Mouse (Mus musculus) G1E (cell line): ENCODE results near the gene Cd47. TPM values are rescaled to one million over a fixed set of nuclear protein-coding genes. Genes with fewer than 3 reads are reported as not detected.
"Not testable (repeated sequence)": the region's sequence is repeated elsewhere in the genome, so short reads cannot be mapped to it uniquely, and the experiment has no call there.

Experiments used
- ATAC-seq: 2 replicates; pipeline ENCODE4 v1.8.0; 2016; ENCODE audit warnings: mild to moderate bottlenecking; ENCODE audit not compliant: insufficient number of reproducible peaks, poor library complexity, low FRiP score, severe bottlenecking; ENCODE audit errors: extremely low read depth
- DNase-seq: peaks from one replicate; pipeline ENCODE4 v3.0.0; 2012; ENCODE audit warnings: low spot score
- H3K27me3 ChIP-seq: 2 replicates; pipeline ENCODE4 v1.6.1; 2012; ENCODE audit warnings: mild to moderate bottlenecking, low read length, inconsistent platforms; ENCODE audit not compliant: insufficient read depth
- H3K36me3 ChIP-seq: replicated peaks from 2 replicates; pipeline ENCODE3; 2012; ENCODE audit warnings: mild to moderate bottlenecking, inconsistent platforms
- H3K4me1 ChIP-seq: 2 replicates; pipeline ENCODE4 v1.6.1; 2012; ENCODE audit warnings: low read depth, low read length, inconsistent platforms, mixed read lengths; ENCODE audit not compliant: insufficient read depth
- H3K4me3 ChIP-seq: 2 replicates; pipeline ENCODE4 v1.5.1; 2012; ENCODE audit warnings: low read depth, mild to moderate bottlenecking, inconsistent platforms, low read length, moderate library complexity, mixed read lengths
- H3K9me3 ChIP-seq: replicated peaks from 2 replicates; pipeline ENCODE4 v1.6.1; 2012; ENCODE audit warnings: inconsistent platforms
- CTCF ChIP-seq: IDR thresholded peaks from 2 replicates; pipeline ENCODE4 v1.5.1; 2012; ENCODE audit warnings: low read depth, low read length, inconsistent platforms, mixed read lengths
- GATA1 ChIP-seq: IDR thresholded peaks from 2 replicates; pipeline ENCODE4 v1.6.1; 2012; ENCODE audit warnings: borderline replicate concordance, low read length, inconsistent platforms, mixed read lengths
- GATA2 ChIP-seq: IDR thresholded peaks from 2 replicates; pipeline ENCODE4 v1.6.1; 2012; ENCODE audit warnings: low read depth, low read length, inconsistent platforms, borderline replicate concordance
- POLR2AphosphoS5 ChIP-seq: IDR thresholded peaks from 2 replicates; pipeline ENCODE4 v1.6.1; 2012; ENCODE audit warnings: low read depth, low read length, inconsistent platforms; ENCODE audit not compliant: insufficient replicate concordance
- TAL1 ChIP-seq: conservative IDR thresholded peaks from 2 replicates; pipeline ENCODE4 v1.6.1; 2012; ENCODE audit warnings: low read depth, low read length, inconsistent platforms, mixed read lengths
- polyA plus RNA-seq: library from polyadenylated mRNA; stranded (reverse); fragments of >175 nt; gene quantifications from 2 replicates; pipeline ENCODE4 v1.2.3, GENCODE M21; 2012
- total RNA-seq, 2 experiments: library from RNA; stranded (forward) in 1 of 2; stranded (reverse) in 1 of 2; fragments of 200-1000 nt in 1 of 2; fragments of >200 nt in 1 of 2; fragmentation: Nextera tagmentation in 1 of 2; gene quantifications; 2 replicates each; pipeline ENCODE4 v1.2.3; 2014 to 2017

Cd47 gene
- total and polyA plus RNA-seq, 3 experiments: 88.8 to 451 (median 155) TPM

- Histone ChIP-seq H3K4me1 (peaks cover 37% of the 10 kb centered on the region), H3K4me3 (peak overlapping the region; percentile 47; the same call in 1 of the 2 replicates), H3K27me3 (no peaks in the 10 kb centered on the region), H3K9me3 (no peaks in the 10 kb centered on the region), H3K36me3 (no peaks in the 10 kb centered on the region)
- peak; percentile 17 for DNase-seq
- TF ChIP-seq GATA1 (no peak), CTCF (no peak), GATA2 (no peak), TAL1 (no peak)
- peak; percentile 82 for ATAC-seq
Observed at GRCm38 (mm10) chr16:49818627-49819026, 18.3 kb downstream of the Cd47 start.

GRCm38 (mm10) chr16:49819494-49819893 lies 19.2 kb downstream of the Cd47 start:
- no peak overlapping the region for H3K4me3 ChIP-seq
- ATAC-seq (no peak), DNase-seq (no peak)
- TF ChIP-seq POLR2AphosphoS5: no peak
- no peak for TF ChIP-seq CTCF
- no peak for TF ChIP-seq TAL1
- no peak for TF ChIP-seq GATA1
- no peak for TF ChIP-seq GATA2
- no peaks in the 10 kb centered on the region for H3K9me3 ChIP-seq
- no peaks in the 10 kb centered on the region for H3K36me3 ChIP-seq
- no peaks in the 10 kb centered on the region for H3K27me3 ChIP-seq
- peaks cover 33% of the 10 kb centered on the region for H3K4me1 ChIP-seq

DNA sequence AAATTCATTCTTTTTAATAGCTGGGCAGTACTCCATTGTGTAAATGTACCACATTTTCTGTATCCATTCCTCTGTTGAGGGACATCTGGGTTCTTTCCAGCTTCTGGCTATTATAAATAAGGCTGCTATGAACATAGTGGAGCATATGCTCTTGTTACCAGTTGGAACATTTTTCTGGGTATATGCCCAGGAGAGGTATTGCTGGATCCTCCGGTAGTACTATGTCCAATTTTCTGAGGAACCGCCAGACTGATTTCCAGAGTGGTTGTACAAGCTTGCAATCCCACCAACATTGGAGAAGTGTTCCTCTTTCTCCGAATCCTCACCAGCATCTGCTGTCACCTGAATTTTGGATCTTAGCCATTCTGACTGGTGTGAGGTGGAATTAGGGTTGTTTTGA lies 30.6 kb downstream of the Cd47 start:
- ATAC-seq, DNase-seq, H3K36me3 ChIP-seq, H3K27me3 ChIP-seq, H3K4me3 ChIP-seq, H3K9me3 ChIP-seq: not testable (repeated sequence)
- H3K4me1 ChIP-seq: peaks cover 31% of the 10 kb centered on the region

GRCm38 (mm10) chr16:49832339-49832738 lies 32.0 kb downstream of the Cd47 start:
- H3K9me3 ChIP-seq: no peaks in the 10 kb centered on the region
- ATAC-seq (no peak), DNase-seq (no peak)

DNA sequence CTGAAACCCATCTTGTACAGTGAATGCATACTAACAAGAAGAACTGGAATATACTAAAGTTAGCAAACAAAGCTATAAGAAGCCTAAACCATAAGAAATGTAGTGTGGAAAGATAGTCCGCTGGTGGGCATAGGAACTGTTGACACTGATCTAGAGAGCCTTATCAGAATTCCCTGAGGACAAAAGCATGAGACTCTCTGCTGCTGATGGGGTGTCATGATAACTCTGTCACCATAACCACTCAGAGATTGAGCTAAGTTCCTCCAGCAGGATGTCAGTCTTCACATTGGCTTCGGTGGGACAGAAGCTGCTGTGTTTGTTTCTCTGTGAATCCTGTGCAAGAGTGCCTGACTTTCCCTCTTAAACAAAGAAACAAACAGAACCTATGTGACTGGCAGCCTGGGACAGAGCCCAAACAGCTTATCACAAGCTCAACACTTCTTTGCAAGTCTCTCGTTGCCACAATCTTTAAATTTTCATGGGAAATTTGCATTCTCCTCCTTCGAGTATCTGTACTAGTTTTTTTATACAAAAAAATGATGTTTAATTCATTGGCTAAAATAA lies 33.9 kb downstream of the Cd47 start:
- H3K36me3 ChIP-seq: no peaks in the 10 kb centered on the region
- H3K4me1 ChIP-seq: peaks cover 57% of the 10 kb centered on the region
- DNase-seq (no peak), ATAC-seq (peak; percentile 28; the same call in 1 of the 2 replicates)
- H3K9me3 ChIP-seq: no peaks in the 10 kb centered on the region
- H3K4me3 ChIP-seq: no peak overlapping the region; the same call in 1 of the 2 replicates
- H3K27me3 ChIP-seq: no peaks in the 10 kb centered on the region
- TF ChIP-seq GATA1: no peak

More at GRCm38 (mm10) chr16:49832339-49832738, 32.0 kb downstream of the Cd47 start:
- peaks cover 42% of the 10 kb centered on the region for H3K4me1 ChIP-seq
- no peak for TF ChIP-seq TAL1
- no peak for TF ChIP-seq GATA2
- TF ChIP-seq POLR2AphosphoS5: no peak
- TF ChIP-seq CTCF: no peak
- TF ChIP-seq GATA1: no peak
- no peaks in the 10 kb centered on the region for H3K27me3 ChIP-seq
- H3K4me3 ChIP-seq: no peak overlapping the region
- H3K36me3 ChIP-seq: no peaks in the 10 kb centered on the region

DNA sequence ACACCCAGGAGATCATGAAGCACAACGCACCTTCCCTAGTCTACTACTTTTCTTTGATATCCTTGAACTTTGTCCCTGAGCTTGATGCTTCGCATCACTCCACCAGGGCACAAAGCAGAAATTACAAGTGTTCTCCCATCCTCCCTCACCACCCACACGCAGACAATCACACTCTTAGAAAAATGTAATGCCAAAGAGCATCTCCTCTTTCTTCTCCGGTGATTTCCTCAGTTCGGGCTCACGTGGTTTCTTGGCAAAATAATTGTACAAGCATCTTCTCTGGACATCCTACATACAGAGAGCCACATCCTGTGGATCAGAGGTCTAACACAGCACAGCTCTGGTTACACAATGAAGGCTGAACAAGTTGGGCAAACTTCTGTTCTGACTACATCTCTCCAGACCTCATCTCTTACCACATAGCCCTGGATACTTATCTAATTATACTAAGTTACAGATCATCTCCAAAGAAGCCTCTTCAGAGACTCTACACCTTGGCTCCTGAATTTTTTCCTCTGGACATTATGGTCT lies 36.4 kb downstream of the Cd47 start:
- ATAC-seq (no peak), DNase-seq (no peak)
- H3K4me1 ChIP-seq: peaks cover 77% of the 10 kb centered on the region
- TF ChIP-seq GATA1: no peak
- no peak for TF ChIP-seq POLR2AphosphoS5
- TF ChIP-seq CTCF: no peak
- TF ChIP-seq TAL1: no peak
- TF ChIP-seq GATA2: no peak
- no peak overlapping the region for H3K4me3 ChIP-seq
- no peaks in the 10 kb centered on the region for H3K9me3 ChIP-seq
- no peaks in the 10 kb centered on the region for H3K36me3 ChIP-seq
- H3K27me3 ChIP-seq: no peaks in the 10 kb centered on the region

DNA sequence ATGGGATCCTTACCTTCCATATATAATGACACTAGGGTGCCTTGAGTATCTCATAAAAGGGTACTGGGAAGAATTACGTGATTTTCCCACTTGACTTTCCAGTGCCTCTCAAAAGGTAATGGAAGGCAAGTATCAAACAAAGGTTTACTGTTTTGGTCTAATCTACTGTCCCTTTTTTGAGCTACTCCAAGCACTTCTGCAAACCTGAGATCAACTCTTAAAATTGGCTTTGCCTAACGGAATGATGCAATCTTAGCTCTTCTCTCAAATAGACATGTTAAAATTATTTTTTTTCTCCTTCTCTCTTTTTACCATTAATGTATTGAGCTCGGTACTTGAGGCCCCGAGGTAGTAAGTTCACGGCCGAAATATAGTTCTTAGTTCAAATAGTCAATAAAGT lies 38.6 kb downstream of the Cd47 start:
- Histone ChIP-seq H3K27me3 (no peaks in the 10 kb centered on the region), H3K9me3 (no peaks in the 10 kb centered on the region), H3K36me3 (no peaks in the 10 kb centered on the region), H3K4me1 (peaks cover 74% of the 10 kb centered on the region), H3K4me3 (peak overlapping the region; percentile 20; the same call in 1 of the 2 replicates)
- ATAC-seq (no peak), DNase-seq (no peak)
- TF ChIP-seq TAL1 (no peak), CTCF (no peak), GATA2 (no peak), GATA1 (no peak), POLR2AphosphoS5 (no peak)
